Mouse (Mus musculus): ENCODE data around the gene Tut7. TPM values are rescaled to one million over a fixed set of nuclear protein-coding genes. Genes with fewer than 3 reads are reported as not detected.
"Not testable (repeated sequence)": the region's sequence is repeated elsewhere in the genome, so short reads cannot be mapped to it uniquely, and the experiment has no call there.

Tut7 gene
- polyA plus RNA-seq, 1 experiment from 2014 or later, result 40.1 TPM

- H3K9me3 ChIP-seq (replicated peaks; ENCODE audit: control insufficient read depth, low read length), result no peaks in the 10 kb centered on the region
- H3K4me3 ChIP-seq (ENCODE audit: low read depth, low read length), result no peak overlapping the region
- no peak overlapping the region for H3K4me2 ChIP-seq
- no peaks in the 10 kb centered on the region for H3K27me3 ChIP-seq (ENCODE audit: control insufficient read depth, insufficient read depth, low read length)
- no peaks in the 10 kb centered on the region for H3K4me1 ChIP-seq (ENCODE audit: control insufficient read depth, insufficient read depth, low read length)
- WGBS (ENCODE audit: insufficient replicate concordance), result 75% methylated on average over 11 of the region's 11 CpGs
- no peak overlapping the region for H3K27ac ChIP-seq (ENCODE audit: low read depth, low read length)
- no peak overlapping the region for H3K9ac ChIP-seq (ENCODE audit: low read depth, low read length)
- no peak for ATAC-seq (replicated peaks; ENCODE audit: insufficient number of reproducible peaks, low FRiP score, low TSS enrichment)
- H3K36me3 ChIP-seq (ENCODE audit: control insufficient read depth, insufficient read depth, low read length), result no peaks in the 10 kb centered on the region
These were observed 81.9 kb downstream of the Tut7 start for GRCm38 (mm10) chr13:59741096-59741495.

- H3K4me3 ChIP-seq (ENCODE audit: low read depth, low read length), result no peak overlapping the region
- no peaks in the 10 kb centered on the region for H3K27me3 ChIP-seq (ENCODE audit: control insufficient read depth, insufficient read depth, low read length)
- no peak overlapping the region for H3K4me2 ChIP-seq
- H3K9me3 ChIP-seq (replicated peaks; ENCODE audit: control insufficient read depth, low read length), result no peaks in the 10 kb centered on the region
- no peaks in the 10 kb centered on the region for H3K36me3 ChIP-seq (ENCODE audit: control insufficient read depth, insufficient read depth, low read length)
- 79% methylated on average over 4 of the region's 4 CpGs for WGBS (ENCODE audit: insufficient replicate concordance)
- H3K27ac ChIP-seq (ENCODE audit: low read depth, low read length), result no peak overlapping the region
- H3K4me1 ChIP-seq (ENCODE audit: control insufficient read depth, insufficient read depth, low read length), result no peaks in the 10 kb centered on the region
- ATAC-seq (replicated peaks; ENCODE audit: insufficient number of reproducible peaks, low FRiP score, low TSS enrichment), result no peak
- H3K9ac ChIP-seq (ENCODE audit: low read depth, low read length), result no peak overlapping the region
These were observed 83.5 kb downstream of the Tut7 start for GRCm38 (mm10) chr13:59739397-59739796.

DNA sequence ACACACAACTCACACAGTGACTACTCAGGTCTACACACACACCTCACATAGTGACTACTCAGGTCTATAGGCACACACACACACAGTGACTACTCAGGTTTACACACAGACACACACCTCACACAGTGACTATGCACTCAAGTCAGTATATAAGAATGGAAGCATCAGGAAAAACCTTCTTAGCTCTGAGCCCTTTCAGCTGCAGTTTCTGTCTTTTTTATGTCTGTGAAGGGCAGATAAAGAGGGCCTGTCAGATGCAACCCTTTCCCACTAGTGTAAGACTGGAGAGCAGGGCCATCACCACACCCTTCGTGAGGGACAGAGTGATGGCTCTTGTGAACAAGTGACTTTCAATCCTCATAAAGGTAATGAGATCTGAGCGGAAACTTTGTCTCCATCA is 84.5 kb downstream of the Tut7 start:
- H3K4me3 ChIP-seq (ENCODE audit: low read depth, low read length), result no peak overlapping the region
- peak overlapping the region; percentile 77 for H3K27ac ChIP-seq (ENCODE audit: low read depth, low read length)
- no peaks in the 10 kb centered on the region for H3K4me1 ChIP-seq (ENCODE audit: control insufficient read depth, insufficient read depth, low read length)
- no peak overlapping the region for H3K4me2 ChIP-seq
- 71% methylated on average over 2 of the region's 2 CpGs for WGBS (ENCODE audit: insufficient replicate concordance)
- H3K36me3 ChIP-seq (ENCODE audit: control insufficient read depth, insufficient read depth, low read length), result no peaks in the 10 kb centered on the region
- no peak overlapping the region for H3K9ac ChIP-seq (ENCODE audit: low read depth, low read length)
- no peaks in the 10 kb centered on the region for H3K9me3 ChIP-seq (replicated peaks; ENCODE audit: control insufficient read depth, low read length)
- ATAC-seq (replicated peaks; ENCODE audit: insufficient number of reproducible peaks, low FRiP score, low TSS enrichment), result peak; percentile 68
- H3K27me3 ChIP-seq (ENCODE audit: control insufficient read depth, insufficient read depth, low read length), result no peaks in the 10 kb centered on the region

DNA sequence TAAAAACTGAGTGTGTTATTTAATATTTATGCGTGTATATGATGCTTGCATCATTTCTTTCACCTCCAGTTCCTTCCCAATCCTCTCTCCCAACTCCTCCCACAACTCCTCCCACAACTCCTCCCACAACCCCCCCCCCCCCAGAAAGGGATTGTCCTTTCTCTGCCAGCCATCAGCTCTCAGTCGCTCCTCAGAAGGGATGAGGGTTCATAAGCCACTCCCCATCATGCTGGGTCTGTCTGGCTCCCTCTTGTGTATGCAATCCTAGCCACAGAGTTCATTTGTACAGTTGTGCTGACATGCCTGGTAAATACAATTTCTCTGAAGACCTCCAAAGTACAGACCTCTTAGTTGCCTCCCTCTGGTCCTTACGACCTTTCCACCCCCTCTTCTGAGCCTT is 87.8 kb downstream of the Tut7 start:
- Histone ChIP-seq H3K27ac (ENCODE audit: low read depth, low read length) (no peak overlapping the region), H3K4me1 (ENCODE audit: control insufficient read depth, insufficient read depth, low read length) (no peaks in the 10 kb centered on the region), H3K4me3 (ENCODE audit: low read depth, low read length) (no peak overlapping the region), H3K9me3 (replicated peaks; ENCODE audit: control insufficient read depth, low read length) (no peaks in the 10 kb centered on the region), H3K36me3 (ENCODE audit: control insufficient read depth, insufficient read depth, low read length) (no peaks in the 10 kb centered on the region), H3K4me2 (no peak overlapping the region), H3K27me3 (ENCODE audit: control insufficient read depth, insufficient read depth, low read length) (no peaks in the 10 kb centered on the region), H3K9ac (ENCODE audit: low read depth, low read length) (no peak overlapping the region)
- 0 out of 2 replicates have a peak, but pooled peaks have one; percentile 21 for ATAC-seq (replicated peaks; ENCODE audit: insufficient number of reproducible peaks, low FRiP score, low TSS enrichment)
- 26% methylated on average over 3 of the region's 3 CpGs for WGBS (ENCODE audit: insufficient replicate concordance)

DNA sequence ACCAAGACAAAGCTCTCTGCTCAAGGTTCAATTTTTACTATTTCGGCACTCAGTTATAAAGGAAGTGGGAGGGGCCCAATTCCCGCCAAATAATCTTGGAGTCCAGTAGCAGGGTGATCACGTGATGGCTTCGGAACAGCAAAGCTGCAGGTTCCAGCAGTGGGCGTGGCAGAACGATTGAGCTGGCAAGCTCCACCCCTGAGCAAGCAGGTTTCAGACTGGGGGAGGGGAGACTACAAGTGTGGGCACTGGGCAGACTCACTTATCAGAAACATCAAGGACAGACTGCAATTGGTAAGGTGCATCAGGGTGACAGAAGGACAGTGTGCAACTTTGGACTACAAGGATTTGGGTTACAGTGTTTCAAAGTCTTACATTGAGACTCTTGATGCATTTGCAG is 88.6 kb downstream of the Tut7 start:
- H3K27ac ChIP-seq (ENCODE audit: low read depth, low read length), result not testable (repeated sequence)

GRCm38 (mm10) chr13:59733936-59734335 is 89.0 kb downstream of the Tut7 start:
- Histone ChIP-seq H3K9ac (ENCODE audit: low read depth, low read length) (no peak overlapping the region), H3K36me3 (ENCODE audit: control insufficient read depth, insufficient read depth, low read length) (no peaks in the 10 kb centered on the region), H3K4me3 (ENCODE audit: low read depth, low read length) (no peak overlapping the region), H3K9me3 (replicated peaks; ENCODE audit: control insufficient read depth, low read length) (no peaks in the 10 kb centered on the region), H3K4me2 (no peak overlapping the region), H3K27ac (ENCODE audit: low read depth, low read length) (no peak overlapping the region), H3K4me1 (ENCODE audit: control insufficient read depth, insufficient read depth, low read length) (no peaks in the 10 kb centered on the region), H3K27me3 (ENCODE audit: control insufficient read depth, insufficient read depth, low read length) (no peaks in the 10 kb centered on the region)
- WGBS (ENCODE audit: insufficient replicate concordance), result 81% methylated on average over 2 of the region's 4 CpGs
- ATAC-seq (replicated peaks; ENCODE audit: insufficient number of reproducible peaks, low FRiP score, low TSS enrichment), result no peak

More for the DNA sequence above, 88.6 kb downstream of the Tut7 start:
- not testable (repeated sequence) for H3K27me3 ChIP-seq (ENCODE audit: control insufficient read depth, insufficient read depth, low read length); H3K36me3 ChIP-seq (ENCODE audit: control insufficient read depth, insufficient read depth, low read length); H3K4me3 ChIP-seq (ENCODE audit: low read depth, low read length); H3K9me3 ChIP-seq (replicated peaks; ENCODE audit: control insufficient read depth, low read length); H3K4me1 ChIP-seq (ENCODE audit: control insufficient read depth, insufficient read depth, low read length); H3K4me2 ChIP-seq; ATAC-seq (replicated peaks; ENCODE audit: insufficient number of reproducible peaks, low FRiP score, low TSS enrichment); H3K9ac ChIP-seq (ENCODE audit: low read depth, low read length)
- WGBS (ENCODE audit: insufficient replicate concordance), result 33% methylated on average over 6 of the region's 6 CpGs

- Histone ChIP-seq H3K36me3 (ENCODE audit: control insufficient read depth, insufficient read depth, low read length) (no peaks in the 10 kb centered on the region), H3K9me3 (replicated peaks; ENCODE audit: control insufficient read depth, low read length) (no peaks in the 10 kb centered on the region), H3K4me2 (no peak within 1 kb of the TSS), H3K9ac (ENCODE audit: low read depth, low read length) (no peak within 1 kb of the TSS), H3K27me3 (ENCODE audit: control insufficient read depth, insufficient read depth, low read length) (no peaks in the 10 kb centered on the region; the same call in 1 of the 2 replicates), H3K4me3 (ENCODE audit: low read depth, low read length) (no peak within 1 kb of the TSS), H3K4me1 (ENCODE audit: control insufficient read depth, insufficient read depth, low read length) (no peaks in the 10 kb centered on the region), H3K27ac (ENCODE audit: low read depth, low read length) (no peak within 1 kb of the TSS)
- ATAC-seq (replicated peaks; ENCODE audit: insufficient number of reproducible peaks, low FRiP score, low TSS enrichment), result no peak
- 40% methylated on average over 7 of the region's 7 CpGs for WGBS (ENCODE audit: insufficient replicate concordance)
These were observed 91.3 kb downstream of the Tut7 start, which contains the start of gene Spata31d1d for GRCm38 (mm10) chr13:59731652-59732051. TSS of gene Spata31d1d (minus strand) at chr13:59731752.

- H3K4me1 ChIP-seq (ENCODE audit: control insufficient read depth, insufficient read depth, low read length), result no peaks in the 10 kb centered on the region
- H3K4me2 ChIP-seq, result peak overlapping the region; percentile 20; the same call in 1 of the 2 replicates
- WGBS (ENCODE audit: insufficient replicate concordance), result 20% methylated on average over 7 of the region's 7 CpGs
- H3K27ac ChIP-seq (ENCODE audit: low read depth, low read length), result no peak overlapping the region
- no peak overlapping the region for H3K9ac ChIP-seq (ENCODE audit: low read depth, low read length)
- H3K27me3 ChIP-seq (ENCODE audit: control insufficient read depth, insufficient read depth, low read length), result no peaks in the 10 kb centered on the region; the same call in 1 of the 2 replicates
- no peaks in the 10 kb centered on the region for H3K36me3 ChIP-seq (ENCODE audit: control insufficient read depth, insufficient read depth, low read length)
- H3K4me3 ChIP-seq (ENCODE audit: low read depth, low read length), result no peak overlapping the region
- peak; percentile 65; the same call in 1 of the 2 replicates for ATAC-seq (replicated peaks; ENCODE audit: insufficient number of reproducible peaks, low FRiP score, low TSS enrichment)
- no peaks in the 10 kb centered on the region for H3K9me3 ChIP-seq (replicated peaks; ENCODE audit: control insufficient read depth, low read length)
These were observed 94.4 kb downstream of the Tut7 start for GRCm38 (mm10) chr13:59728378-59729093.
